Mouse (Mus musculus): Measurements from ENCODE around the gene Ifi205. TPM values are rescaled to one million over a fixed set of nuclear protein-coding genes. Genes with fewer than 3 reads are reported as not detected.

Ifi205 gene
- total RNA-seq, 2 experiments from 2014 or later = 1.3 to 1.7 TPM

DNA sequence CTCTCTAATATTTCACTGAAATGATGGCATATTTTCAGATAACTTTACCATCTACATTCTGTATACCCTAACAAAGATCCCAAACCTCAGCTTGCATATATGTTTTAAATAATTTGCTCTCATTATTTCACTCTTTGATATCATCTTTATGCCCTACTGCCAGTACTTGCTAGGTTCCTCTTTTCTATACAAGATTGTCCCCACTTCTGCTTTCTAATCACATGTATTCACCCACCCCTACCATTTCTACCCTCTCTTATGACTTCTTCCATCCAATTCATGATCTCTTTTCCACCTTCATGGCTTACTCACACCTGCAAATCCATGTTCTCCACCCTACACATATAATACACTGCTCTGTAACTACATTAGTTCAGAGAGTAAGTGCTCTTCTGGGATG lies 54.0 kb downstream of the Ifi205 start:
- DNase-seq (ENCODE audit: low spot score in 2 of 2) = no peak

DNA sequence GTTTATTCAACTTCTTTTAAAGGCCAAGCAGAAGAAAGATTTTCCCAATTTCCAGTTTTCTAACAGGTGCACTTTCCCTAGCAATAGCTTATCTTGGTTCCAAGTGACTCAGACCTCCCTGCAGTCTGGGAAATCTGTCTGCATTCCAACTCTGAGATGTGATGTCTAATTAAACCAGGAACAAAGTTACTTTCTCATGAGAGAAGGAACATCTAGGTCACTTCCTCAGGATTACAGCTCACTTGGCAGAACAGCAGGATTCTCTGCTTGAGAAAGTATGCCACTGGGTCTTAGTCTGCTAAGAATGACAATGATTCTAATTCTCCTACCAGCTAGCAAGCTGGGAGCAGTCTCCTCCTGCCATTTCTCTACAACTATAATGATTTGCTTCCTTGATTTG lies 58.5 kb downstream of the Ifi205 start:
- DNase-seq (ENCODE audit: low spot score in 2 of 2) = no peak

Other genes starting within 250 kb of the Ifi205 start
- 1 to 10 TPM; 1.0 to 1.4 TPM for gene Ifi211, start 118.8 kb downstream of the Ifi205 start, total RNA-seq (2021)
- 1 to 10 TPM; 6.1 to 7.1 TPM for gene Mndal, start 89.3 kb downstream of the Ifi205 start, total RNA-seq (2021)
- gene Ifi203, start 89.1 kb downstream of the Ifi205 start, total RNA-seq (2021) = 1 to 10 TPM; 3.0 to 4.4 TPM
- not detected for gene Ifi202b, start 49.1 kb downstream of the Ifi205 start, total RNA-seq (2021)
- not detected for gene Olfr433, start 8.9 kb upstream of the Ifi205 start, total RNA-seq (2021)
- gene Olfr432, start 17.4 kb upstream of the Ifi205 start, total RNA-seq (2021) = not detected
- not detected for gene Olfr430, start 34.8 kb upstream of the Ifi205 start, total RNA-seq (2021)
- not detected for gene Olfr429, start 52.5 kb upstream of the Ifi205 start, total RNA-seq (2021)
- not detected for gene Olfr427, start 65.1 kb upstream of the Ifi205 start, total RNA-seq (2021)
- gene Olfr231, start 89.4 kb upstream of the Ifi205 start, total RNA-seq (2021) = not detected
- not detected for gene Olfr424, start 99.7 kb upstream of the Ifi205 start, total RNA-seq (2021)
- gene Olfr420, start 123.8 kb upstream of the Ifi205 start, total RNA-seq (2021) = not detected
- under 1 TPM; 0.39 to 0.83 TPM for gene Spta1, start 141.0 kb upstream of the Ifi205 start, total RNA-seq (2021)
- not detected for gene Olfr419, start 220.3 kb upstream of the Ifi205 start, total RNA-seq (2021)

Data from gastrocnemius, postnatal 4 days (tissue).